Mouse (Mus musculus): ENCODE data around the gene Eif4e. TPM values are rescaled to one million over a fixed set of nuclear protein-coding genes. Genes with fewer than 3 reads are reported as not detected.

Gene Eif4e
- polyA plus RNA-seq, 1 experiment = 5.4 TPM

GRCm38 (mm10) chr3:138586213-138586612 lies 60.2 kb downstream of the Eif4e start:
- Histone ChIP-seq H3K27me3 (ENCODE audit: control insufficient read depth, insufficient read depth, low read length) (no peaks in the 10 kb centered on the region; the same call in 1 of the 2 replicates), H3K27ac (ENCODE audit: insufficient read depth, low read depth, low read length) (no peak overlapping the region), H3K36me3 (ENCODE audit: control insufficient read depth, insufficient read depth, low read length) (no peaks in the 10 kb centered on the region), H3K4me1 (ENCODE audit: control insufficient read depth, insufficient read depth, insufficient read length, low read length) (no peaks in the 10 kb centered on the region), H3K4me3 (ENCODE audit: low read depth, low read length) (no peak overlapping the region)
- TF ChIP-seq CTCF (IDR thresholded peaks at IDR 0.05; ENCODE audit: extremely low read depth, insufficient read length, insufficient replicate concordance, low read depth, low read length) (no peak), POLR2A (IDR thresholded peaks at IDR 0.05; ENCODE audit: low read depth, low read length) (no peak)
- WGBS = 67% methylated on average over 7 of the region's 7 CpGs

DNA sequence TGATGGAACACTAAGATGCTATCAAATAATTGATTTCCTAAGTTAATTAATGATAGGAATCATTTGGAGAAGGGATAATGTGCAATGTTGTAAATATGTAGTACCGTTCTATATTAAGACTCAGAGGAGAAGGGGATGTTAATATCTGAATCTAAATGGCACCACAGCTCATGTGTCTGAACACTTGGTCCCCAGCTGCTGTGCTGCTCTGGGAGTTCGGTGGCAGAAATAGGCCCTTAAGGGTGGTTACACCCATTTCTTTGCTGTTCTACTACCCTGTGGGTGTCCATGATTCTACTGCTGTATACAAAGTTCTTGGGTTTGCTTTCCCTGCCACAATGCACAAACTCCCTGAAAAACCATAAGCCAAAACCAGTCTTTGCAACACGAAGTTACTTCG lies 61.2 kb downstream of the Eif4e start:
- H3K4me3 ChIP-seq (ENCODE audit: low read depth, low read length) = no peak overlapping the region
- H3K4me1 ChIP-seq (ENCODE audit: control insufficient read depth, insufficient read depth, insufficient read length, low read length) = no peaks in the 10 kb centered on the region
- no peaks in the 10 kb centered on the region; the same call in 1 of the 2 replicates for H3K27me3 ChIP-seq (ENCODE audit: control insufficient read depth, insufficient read depth, low read length)
- H3K27ac ChIP-seq (ENCODE audit: insufficient read depth, low read depth, low read length) = no peak overlapping the region
- WGBS = 82% methylated on average over 4 of the region's 4 CpGs
- TF ChIP-seq CTCF (IDR thresholded peaks at IDR 0.05; ENCODE audit: extremely low read depth, insufficient read length, insufficient replicate concordance, low read depth, low read length) (no peak), POLR2A (IDR thresholded peaks at IDR 0.05; ENCODE audit: low read depth, low read length) (no peak)
- no peaks in the 10 kb centered on the region for H3K36me3 ChIP-seq (ENCODE audit: control insufficient read depth, insufficient read depth, low read length)

DNA sequence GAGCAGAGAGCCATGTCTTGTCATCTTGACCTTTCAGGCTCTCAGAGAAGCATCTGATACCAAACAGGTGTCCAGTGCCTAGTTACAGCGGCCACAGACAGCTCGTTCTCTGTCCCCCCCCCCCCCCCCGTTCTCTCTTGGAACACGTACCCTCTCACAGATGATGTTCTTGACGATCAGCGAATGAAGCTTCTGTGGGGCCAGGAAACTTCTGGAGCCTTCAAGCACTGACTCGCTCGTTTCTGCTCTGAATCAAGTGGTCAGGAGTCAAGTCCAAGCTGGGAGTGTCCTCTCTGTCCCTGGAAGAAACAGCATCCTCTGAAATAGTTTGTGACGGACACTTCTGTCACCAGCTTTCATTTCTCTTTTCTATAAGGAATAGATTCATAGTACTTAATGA lies 62.0 kb downstream of the Eif4e start:
- no peaks in the 10 kb centered on the region for H3K36me3 ChIP-seq (ENCODE audit: control insufficient read depth, insufficient read depth, low read length)
- no peaks in the 10 kb centered on the region for H3K4me1 ChIP-seq (ENCODE audit: control insufficient read depth, insufficient read depth, insufficient read length, low read length)
- H3K27ac ChIP-seq (ENCODE audit: insufficient read depth, low read depth, low read length) = no peak overlapping the region
- TF ChIP-seq CTCF (IDR thresholded peaks at IDR 0.05; ENCODE audit: extremely low read depth, insufficient read length, insufficient replicate concordance, low read depth, low read length) (no peak), POLR2A (IDR thresholded peaks at IDR 0.05; ENCODE audit: low read depth, low read length) (no peak)
- no peaks in the 10 kb centered on the region; the same call in 1 of the 2 replicates for H3K27me3 ChIP-seq (ENCODE audit: control insufficient read depth, insufficient read depth, low read length)
- H3K4me3 ChIP-seq (ENCODE audit: low read depth, low read length) = no peak overlapping the region
- 82% methylated on average over 9 of the region's 9 CpGs for WGBS

- Histone ChIP-seq H3K27me3 (ENCODE audit: control insufficient read depth, insufficient read depth, low read length) (no peaks in the 10 kb centered on the region; the same call in 1 of the 2 replicates), H3K36me3 (ENCODE audit: control insufficient read depth, insufficient read depth, low read length) (no peaks in the 10 kb centered on the region), H3K27ac (ENCODE audit: insufficient read depth, low read depth, low read length) (no peak overlapping the region), H3K4me3 (ENCODE audit: low read depth, low read length) (no peak overlapping the region), H3K4me1 (ENCODE audit: control insufficient read depth, insufficient read depth, insufficient read length, low read length) (no peaks in the 10 kb centered on the region)
- WGBS = 70% methylated on average over 4 of the region's 4 CpGs
- TF ChIP-seq CTCF (IDR thresholded peaks at IDR 0.05; ENCODE audit: extremely low read depth, insufficient read length, insufficient replicate concordance, low read depth, low read length) = no peak
- TF ChIP-seq POLR2A (IDR thresholded peaks at IDR 0.05; ENCODE audit: low read depth, low read length) = no peak
Observed at GRCm38 (mm10) chr3:138591002-138591401, 65.0 kb downstream of the Eif4e start.

DNA sequence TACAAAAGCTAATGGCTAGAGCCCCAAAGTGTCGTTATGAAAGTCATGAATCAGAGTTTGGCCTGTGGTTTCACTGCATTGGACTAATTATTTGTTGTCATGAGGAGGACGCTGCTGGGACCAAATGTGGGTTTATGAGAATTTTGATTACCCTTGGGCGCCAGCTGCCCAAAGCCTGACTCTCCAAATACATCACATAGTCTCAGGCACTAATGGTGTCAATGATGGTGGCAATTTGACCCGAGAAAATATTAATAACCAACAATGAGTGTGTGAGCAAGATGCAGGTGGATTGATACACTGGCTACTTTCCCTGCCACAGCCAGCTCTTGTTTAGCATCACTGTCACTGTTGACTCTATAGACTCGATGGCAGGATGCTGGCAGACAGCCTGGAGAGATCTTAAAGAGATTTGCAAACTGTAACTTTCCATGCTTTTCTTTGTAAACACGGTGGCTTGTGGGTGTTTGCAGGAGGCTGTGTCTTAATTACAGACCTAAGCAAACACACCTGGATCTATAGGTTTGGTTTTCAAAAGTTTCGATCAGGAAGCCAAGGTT lies 65.9 kb downstream of the Eif4e start:
- Histone ChIP-seq H3K27me3 (ENCODE audit: control insufficient read depth, insufficient read depth, low read length) (no peaks in the 10 kb centered on the region), H3K27ac (ENCODE audit: insufficient read depth, low read depth, low read length) (no peak overlapping the region), H3K4me3 (ENCODE audit: low read depth, low read length) (no peak overlapping the region), H3K36me3 (ENCODE audit: control insufficient read depth, insufficient read depth, low read length) (no peaks in the 10 kb centered on the region), H3K4me1 (ENCODE audit: control insufficient read depth, insufficient read depth, insufficient read length, low read length) (no peaks in the 10 kb centered on the region)
- no peak for TF ChIP-seq CTCF (IDR thresholded peaks at IDR 0.05; ENCODE audit: extremely low read depth, insufficient read length, insufficient replicate concordance, low read depth, low read length)
- no peak for TF ChIP-seq POLR2A (IDR thresholded peaks at IDR 0.05; ENCODE audit: low read depth, low read length)
- WGBS = 55% methylated on average over 7 of the region's 7 CpGs

DNA sequence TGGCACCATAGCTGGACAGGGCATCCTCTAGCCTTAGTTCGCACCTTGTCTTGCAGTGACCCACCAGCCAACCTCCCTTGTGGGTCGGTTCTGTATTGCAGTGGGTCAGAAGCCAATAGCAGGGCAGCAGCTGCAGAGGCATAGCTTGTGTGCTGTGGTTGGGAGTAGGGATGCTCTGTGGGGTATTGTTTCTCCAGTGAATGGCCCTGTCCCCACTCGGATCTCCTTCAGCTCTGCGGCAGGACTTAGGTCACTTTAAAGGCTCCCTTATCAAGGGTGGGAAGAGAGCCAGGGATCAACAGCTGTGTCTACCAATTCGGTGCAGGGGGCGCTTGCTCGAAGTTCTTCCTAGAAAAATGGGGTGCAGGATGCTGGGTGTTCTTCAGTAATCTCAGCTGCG lies 67.2 kb downstream of the Eif4e start:
- no peak overlapping the region for H3K27ac ChIP-seq (ENCODE audit: insufficient read depth, low read depth, low read length)
- no peaks in the 10 kb centered on the region for H3K36me3 ChIP-seq (ENCODE audit: control insufficient read depth, insufficient read depth, low read length)
- whole genome bisulfite sequencing = 41% methylated on average over 8 of the region's 8 CpGs
- TF ChIP-seq CTCF (IDR thresholded peaks at IDR 0.05; ENCODE audit: extremely low read depth, insufficient read length, insufficient replicate concordance, low read depth, low read length) (no peak), POLR2A (IDR thresholded peaks at IDR 0.05; ENCODE audit: low read depth, low read length) (no peak)
- no peak overlapping the region for H3K4me3 ChIP-seq (ENCODE audit: low read depth, low read length)
- H3K4me1 ChIP-seq (ENCODE audit: control insufficient read depth, insufficient read depth, insufficient read length, low read length) = no peaks in the 10 kb centered on the region
- H3K27me3 ChIP-seq (ENCODE audit: control insufficient read depth, insufficient read depth, low read length) = no peaks in the 10 kb centered on the region

- H3K27me3 ChIP-seq (ENCODE audit: control insufficient read depth, insufficient read depth, low read length) = no peaks in the 10 kb centered on the region
- no peaks in the 10 kb centered on the region for H3K4me1 ChIP-seq (ENCODE audit: control insufficient read depth, insufficient read depth, insufficient read length, low read length)
- H3K36me3 ChIP-seq (ENCODE audit: control insufficient read depth, insufficient read depth, low read length) = no peaks in the 10 kb centered on the region
- H3K4me3 ChIP-seq (ENCODE audit: low read depth, low read length) = no peak overlapping the region
- 86% methylated on average over 7 of the region's 7 CpGs for WGBS
- H3K27ac ChIP-seq (ENCODE audit: insufficient read depth, low read depth, low read length) = no peak overlapping the region
- no peak for TF ChIP-seq POLR2A (IDR thresholded peaks at IDR 0.05; ENCODE audit: low read depth, low read length)
- no peak for TF ChIP-seq CTCF (IDR thresholded peaks at IDR 0.05; ENCODE audit: extremely low read depth, insufficient read length, insufficient replicate concordance, low read depth, low read length)
Observed at GRCm38 (mm10) chr3:138593911-138594310, 67.9 kb downstream of the Eif4e start.

All from small intestine, adult 2 months (tissue).